Mouse (Mus musculus): ENCODE data around the gene Vtn. TPM values are rescaled to one million over a fixed set of nuclear protein-coding genes. Genes with fewer than 3 reads are reported as not detected.
A peak's percentile ranks its signal among the peaks of the same experiment; 100 is the strongest.

Gene Vtn
- polyA plus RNA-seq, 1 experiment from 2014 or later: 129 TPM

GRCm38 (mm10) chr11:78465116-78465515 lies 33.8 kb upstream of the Vtn start:
- Histone ChIP-seq H3K27me3 (ENCODE audit: control insufficient read depth, insufficient read depth, low read length) (no peaks in the 10 kb centered on the region), H3K27ac (ENCODE audit: low read depth, low read length) (0 out of 2 replicates have a peak overlapping the region, but pooled peaks have one; percentile 82), H3K36me3 (ENCODE audit: control insufficient read depth, insufficient read depth, low read length) (no peaks in the 10 kb centered on the region), H3K4me2 (replicated peaks; ENCODE audit: low read depth, low read length) (peak overlapping the region; percentile 90), H3K9me3 (ENCODE audit: control insufficient read depth, low read length) (no peaks in the 10 kb centered on the region), H3K4me1 (replicated peaks; ENCODE audit: control insufficient read depth, insufficient read depth, low read length) (no peaks in the 10 kb centered on the region; the same call in 1 of the 2 replicates), H3K4me3 (ENCODE audit: low read depth, low read length) (peak overlapping the region; percentile 79), H3K9ac (ENCODE audit: low read depth, low read length) (peak overlapping the region; percentile 86; the same call in 1 of the 2 replicates)
- peak; percentile 33; the same call in 1 of the 2 replicates for ATAC-seq (ENCODE audit: low FRiP score)
- DNase-seq (ENCODE audit: low spot score): peak; percentile 31
- WGBS: 37% methylated on average over 9 of the region's 9 CpGs

- H3K4me2 ChIP-seq (replicated peaks; ENCODE audit: low read depth, low read length): peak within 1 kb of the TSS; percentile 90
- H3K4me3 ChIP-seq (ENCODE audit: low read depth, low read length): peak within 1 kb of the TSS; percentile 79
- DNase-seq (ENCODE audit: low spot score) (peak; percentile 89), ATAC-seq (ENCODE audit: low FRiP score) (peak; percentile 90)
- H3K27me3 ChIP-seq (ENCODE audit: control insufficient read depth, insufficient read depth, low read length): no peaks in the 10 kb centered on the region
- no peaks in the 10 kb centered on the region; the same call in 1 of the 2 replicates for H3K4me1 ChIP-seq (replicated peaks; ENCODE audit: control insufficient read depth, insufficient read depth, low read length)
- H3K9ac ChIP-seq (ENCODE audit: low read depth, low read length): peak within 1 kb of the TSS; percentile 86
- no peaks in the 10 kb centered on the region for H3K36me3 ChIP-seq (ENCODE audit: control insufficient read depth, insufficient read depth, low read length)
- H3K27ac ChIP-seq (ENCODE audit: low read depth, low read length): peak within 1 kb of the TSS; percentile 82
- WGBS: under 1% methylated on average over 41 of the region's 41 CpGs
- no peaks in the 10 kb centered on the region for H3K9me3 ChIP-seq (ENCODE audit: control insufficient read depth, low read length)
These were observed 33.2 kb upstream of the Vtn start, which contains the start of gene Slc46a1 for GRCm38 (mm10) chr11:78465568-78466180. Gene Slc46a1 (plus strand): TSS chr11:78465697.

- no peak overlapping the region for H3K27ac ChIP-seq (ENCODE audit: low read depth, low read length)
- DNase-seq (ENCODE audit: low spot score) (no peak), ATAC-seq (ENCODE audit: low FRiP score) (peak; percentile 22; the same call in 1 of the 2 replicates)
- H3K4me2 ChIP-seq (replicated peaks; ENCODE audit: low read depth, low read length): peak overlapping the region; percentile 90
- H3K4me1 ChIP-seq (replicated peaks; ENCODE audit: control insufficient read depth, insufficient read depth, low read length): no peaks in the 10 kb centered on the region; the same call in 1 of the 2 replicates
- H3K9me3 ChIP-seq (ENCODE audit: control insufficient read depth, low read length): no peaks in the 10 kb centered on the region
- no peaks in the 10 kb centered on the region for H3K36me3 ChIP-seq (ENCODE audit: control insufficient read depth, insufficient read depth, low read length)
- H3K9ac ChIP-seq (ENCODE audit: low read depth, low read length): peak overlapping the region; percentile 86
- H3K4me3 ChIP-seq (ENCODE audit: low read depth, low read length): peak overlapping the region; percentile 79
- H3K27me3 ChIP-seq (ENCODE audit: control insufficient read depth, insufficient read depth, low read length): no peaks in the 10 kb centered on the region
- 62% methylated on average over 23 of the region's 23 CpGs for WGBS
These were observed 32.5 kb upstream of the Vtn start for GRCm38 (mm10) chr11:78466242-78466912.

- no peak overlapping the region for H3K9ac ChIP-seq (ENCODE audit: low read depth, low read length)
- no peaks in the 10 kb centered on the region for H3K27me3 ChIP-seq (ENCODE audit: control insufficient read depth, insufficient read depth, low read length)
- no peaks in the 10 kb centered on the region; the same call in 1 of the 2 replicates for H3K4me1 ChIP-seq (replicated peaks; ENCODE audit: control insufficient read depth, insufficient read depth, low read length)
- H3K4me2 ChIP-seq (replicated peaks; ENCODE audit: low read depth, low read length): no peak overlapping the region
- WGBS: 90% methylated on average over 7 of the region's 7 CpGs
- ATAC-seq (ENCODE audit: low FRiP score): no peak
- H3K9me3 ChIP-seq (ENCODE audit: control insufficient read depth, low read length): no peaks in the 10 kb centered on the region
- no peaks in the 10 kb centered on the region for H3K36me3 ChIP-seq (ENCODE audit: control insufficient read depth, insufficient read depth, low read length)
- H3K4me3 ChIP-seq (ENCODE audit: low read depth, low read length): no peak overlapping the region
- no peak for DNase-seq (ENCODE audit: low spot score)
- no peak overlapping the region for H3K27ac ChIP-seq (ENCODE audit: low read depth, low read length)
These were observed 31.4 kb upstream of the Vtn start for GRCm38 (mm10) chr11:78467515-78467914.

- no peak for ATAC-seq (ENCODE audit: low FRiP score)
- 61% methylated on average over 3 of the region's 3 CpGs for WGBS
These were observed 31.0 kb upstream of the Vtn start for GRCm38 (mm10) chr11:78467932-78468331.

GRCm38 (mm10) chr11:78471326-78472103 lies 27.4 kb upstream of the Vtn start:
- DNase-seq (ENCODE audit: low spot score) (no peak), ATAC-seq (ENCODE audit: low FRiP score) (no peak)
- 92% methylated on average over 10 of the region's 10 CpGs for WGBS

More at GRCm38 (mm10) chr11:78467932-78468331, 31.0 kb upstream of the Vtn start:
- no peak for DNase-seq (ENCODE audit: low spot score)
- Histone ChIP-seq H3K27me3 (ENCODE audit: control insufficient read depth, insufficient read depth, low read length) (no peaks in the 10 kb centered on the region), H3K9ac (ENCODE audit: low read depth, low read length) (no peak overlapping the region), H3K4me3 (ENCODE audit: low read depth, low read length) (no peak overlapping the region), H3K27ac (ENCODE audit: low read depth, low read length) (no peak overlapping the region), H3K9me3 (ENCODE audit: control insufficient read depth, low read length) (no peaks in the 10 kb centered on the region), H3K4me2 (replicated peaks; ENCODE audit: low read depth, low read length) (no peak overlapping the region), H3K4me1 (replicated peaks; ENCODE audit: control insufficient read depth, insufficient read depth, low read length) (no peaks in the 10 kb centered on the region; the same call in 1 of the 2 replicates), H3K36me3 (ENCODE audit: control insufficient read depth, insufficient read depth, low read length) (no peaks in the 10 kb centered on the region)

GRCm38 (mm10) chr11:78475289-78475688 lies 23.6 kb upstream of the Vtn start:
- no peaks in the 10 kb centered on the region for H3K36me3 ChIP-seq (ENCODE audit: control insufficient read depth, insufficient read depth, low read length)
- no peak overlapping the region for H3K4me2 ChIP-seq (replicated peaks; ENCODE audit: low read depth, low read length)
- no peak overlapping the region for H3K27ac ChIP-seq (ENCODE audit: low read depth, low read length)
- H3K4me3 ChIP-seq (ENCODE audit: low read depth, low read length): no peak overlapping the region
- 86% methylated on average over 3 of the region's 3 CpGs for WGBS
- no peaks in the 10 kb centered on the region for H3K27me3 ChIP-seq (ENCODE audit: control insufficient read depth, insufficient read depth, low read length)
- ATAC-seq (ENCODE audit: low FRiP score) (no peak), DNase-seq (ENCODE audit: low spot score) (no peak)
- no peak overlapping the region for H3K9ac ChIP-seq (ENCODE audit: low read depth, low read length)
- no peaks in the 10 kb centered on the region for H3K9me3 ChIP-seq (ENCODE audit: control insufficient read depth, low read length)
- H3K4me1 ChIP-seq (replicated peaks; ENCODE audit: control insufficient read depth, insufficient read depth, low read length): no peaks in the 10 kb centered on the region

More at GRCm38 (mm10) chr11:78471326-78472103, 27.4 kb upstream of the Vtn start:
- no peaks in the 10 kb centered on the region for H3K27me3 ChIP-seq (ENCODE audit: control insufficient read depth, insufficient read depth, low read length)
- H3K9ac ChIP-seq (ENCODE audit: low read depth, low read length): no peak overlapping the region
- H3K36me3 ChIP-seq (ENCODE audit: control insufficient read depth, insufficient read depth, low read length): no peaks in the 10 kb centered on the region
- H3K4me2 ChIP-seq (replicated peaks; ENCODE audit: low read depth, low read length): no peak overlapping the region
- no peak overlapping the region for H3K4me3 ChIP-seq (ENCODE audit: low read depth, low read length)
- H3K4me1 ChIP-seq (replicated peaks; ENCODE audit: control insufficient read depth, insufficient read depth, low read length): no peaks in the 10 kb centered on the region; the same call in 1 of the 2 replicates
- H3K9me3 ChIP-seq (ENCODE audit: control insufficient read depth, low read length): no peaks in the 10 kb centered on the region
- no peak overlapping the region for H3K27ac ChIP-seq (ENCODE audit: low read depth, low read length)

GRCm38 (mm10) chr11:78483639-78484038 lies 15.3 kb upstream of the Vtn start:
- DNase-seq (ENCODE audit: low spot score): no peak

More at GRCm38 (mm10) chr11:78483639-78484038, 15.3 kb upstream of the Vtn start:
- H3K9me3 ChIP-seq (ENCODE audit: control insufficient read depth, low read length): no peaks in the 10 kb centered on the region
- no peak overlapping the region for H3K9ac ChIP-seq (ENCODE audit: low read depth, low read length)
- no peak for ATAC-seq (ENCODE audit: low FRiP score)
- no peak overlapping the region for H3K27ac ChIP-seq (ENCODE audit: low read depth, low read length)
- peaks cover 19% of the 10 kb centered on the region for H3K27me3 ChIP-seq (ENCODE audit: control insufficient read depth, insufficient read depth, low read length)
- 59% methylated on average over 7 of the region's 7 CpGs for WGBS
- no peak overlapping the region for H3K4me2 ChIP-seq (replicated peaks; ENCODE audit: low read depth, low read length)
- H3K4me3 ChIP-seq (ENCODE audit: low read depth, low read length): no peak overlapping the region
- no peaks in the 10 kb centered on the region for H3K4me1 ChIP-seq (replicated peaks; ENCODE audit: control insufficient read depth, insufficient read depth, low read length)
- H3K36me3 ChIP-seq (ENCODE audit: control insufficient read depth, insufficient read depth, low read length): no peaks in the 10 kb centered on the region

All from hindbrain, embryonic 11.5 days (tissue).